Mouse (Mus musculus) stomach, adult 2 months (tissue): ENCODE results near the gene Tmx1. TPM values are rescaled to one million over a fixed set of nuclear protein-coding genes. Genes with fewer than 3 reads are reported as not detected.

Source experiments
- polyA plus RNA-seq: library from polyadenylated mRNA; depleted of rRNA; stranded (reverse); fragments of >200 nt; gene quantifications from 2 replicates; pipeline ENCODE4 v1.2.3, GENCODE M21; 2012; rRNA removed

Gene Tmx1
- 1.1 and 1.2 TPM in 2 replicates for polyA plus RNA-seq

GRCm38 (mm10) chr12:70452726-70453645 is at the start of gene Tmx1:
Tmx1 (plus strand) TSS chr12:70453095.

Other genes with a start within 250 kb of the Tmx1 start
- 2.5 and 3.2 TPM in 2 replicates for gene Pygl, start 221.6 kb upstream of the Tmx1 start, polyA plus RNA-seq
- gene Trim9, start 105.5 kb upstream of the Tmx1 start, polyA plus RNA-seq: 0.08 and 0.09 TPM in 2 replicates